Mouse (Mus musculus) heart, embryonic 13.5 days (tissue): Measurements from ENCODE around the gene Clint1. TPM values are rescaled to one million over a fixed set of nuclear protein-coding genes. Genes with fewer than 3 reads are reported as not detected.

ENCODE experiments used
- ATAC-seq: fragments of 200-750 bp; cut with Nextera tagmentation; 2 replicates; pipeline ENCODE4 v1.8.0; 2017; ENCODE audit warnings: moderate TSS enrichment; ENCODE audit not compliant: insufficient number of reproducible peaks, low FRiP score, low TSS enrichment; ENCODE audit errors: extremely low read depth
- H3K27ac ChIP-seq: fragments of 300-500 bp; sonication (generic); replicated peaks from 2 replicates; pipeline ENCODE4 v1.5.1; 2015; ENCODE audit warnings: moderate library complexity, mild to moderate bottlenecking, inconsistent platforms
- H3K27me3 ChIP-seq: fragments of 300-500 bp; sonication (generic); replicated peaks from 2 replicates; pipeline ENCODE4 v1.6.1; 2015; ENCODE audit warnings: mild to moderate bottlenecking, inconsistent platforms
- H3K36me3 ChIP-seq: fragments of 300-500 bp; sonication (generic); 2 replicates; pipeline ENCODE4 v1.6.1; 2015; ENCODE audit warnings: mild to moderate bottlenecking, inconsistent platforms
- H3K4me1 ChIP-seq: fragments of 300-500 bp; sonication (generic); 2 replicates; pipeline ENCODE4 v1.6.1; 2015; ENCODE audit warnings: inconsistent platforms
- H3K4me2 ChIP-seq: fragments of 300-500 bp; sonication (generic); 2 replicates; pipeline ENCODE4 v1.6.1; 2015; ENCODE audit warnings: inconsistent platforms, mild to moderate bottlenecking, moderate library complexity
- H3K4me3 ChIP-seq: fragments of 300-500 bp; sonication (generic); 2 replicates; pipeline ENCODE4 v1.5.1; 2015; ENCODE audit warnings: moderate library complexity, mild to moderate bottlenecking, inconsistent platforms
- H3K9ac ChIP-seq: fragments of 300-500 bp; sonication (generic); 2 replicates; pipeline ENCODE4 v1.6.1; 2015; ENCODE audit warnings: inconsistent platforms, mild to moderate bottlenecking, moderate library complexity
- H3K9me3 ChIP-seq: fragments of 300-500 bp; sonication (generic); 2 replicates; pipeline ENCODE4 v1.6.1; 2016; ENCODE audit warnings: inconsistent platforms
- WGBS: fragments of 180-500 bp; shearing (Covaris S2); methylation state at CpG from one replicate; pipeline ENCODE4 v1.1.7; 2015; ENCODE audit warnings: mixed read lengths; 5-methylcytosine and 5-hydroxymethylcytosine counted together
- polyA plus RNA-seq: library from polyadenylated mRNA; unstranded; fragments of >200 nt; fragmentation: Nextera tagmentation; extraction: Ambion mirVana; gene quantifications from 2 replicates; pipeline ENCODE4 v1.2.1, GENCODE M21; 2015

Clint1 gene
- polyA plus RNA-seq, 1 experiment from 2014 or later = 50.6 TPM

GRCm38 (mm10) chr11:45908070-45908469 lies 56.2 kb downstream of the Clint1 start:
- no peaks in the 10 kb centered on the region for H3K9me3 ChIP-seq
- ATAC-seq = no peak
- H3K4me2 ChIP-seq = no peak overlapping the region
- H3K4me1 ChIP-seq = peaks cover 3% of the 10 kb centered on the region; the same call in 1 of the 2 replicates
- peaks cover 80% of the 10 kb centered on the region for H3K36me3 ChIP-seq
- H3K27ac ChIP-seq = no peak overlapping the region
- no peak overlapping the region for H3K9ac ChIP-seq
- no peaks in the 10 kb centered on the region for H3K27me3 ChIP-seq
- 88% methylated on average over 7 of the region's 7 CpGs for WGBS
- no peak overlapping the region for H3K4me3 ChIP-seq

GRCm38 (mm10) chr11:45908894-45909293 lies 57.0 kb downstream of the Clint1 start:
- peaks cover 71% of the 10 kb centered on the region for H3K36me3 ChIP-seq
- no peak overlapping the region for H3K4me2 ChIP-seq
- peaks cover 3% of the 10 kb centered on the region; the same call in 1 of the 2 replicates for H3K4me1 ChIP-seq
- H3K9me3 ChIP-seq = no peaks in the 10 kb centered on the region
- H3K27ac ChIP-seq = no peak overlapping the region
- no peak overlapping the region for H3K9ac ChIP-seq
- no peak overlapping the region for H3K4me3 ChIP-seq
- 96% methylated on average over 7 of the region's 7 CpGs for WGBS
- ATAC-seq = no peak
- H3K27me3 ChIP-seq = no peaks in the 10 kb centered on the region

- ATAC-seq = no peak
- Histone ChIP-seq H3K9me3 (no peaks in the 10 kb centered on the region), H3K4me3 (no peak overlapping the region), H3K4me1 (peaks cover 3% of the 10 kb centered on the region; the same call in 1 of the 2 replicates), H3K27me3 (no peaks in the 10 kb centered on the region), H3K27ac (no peak overlapping the region), H3K9ac (no peak overlapping the region), H3K36me3 (peaks cover 65% of the 10 kb centered on the region), H3K4me2 (no peak overlapping the region)
- 96% methylated on average over 5 of the region's 5 CpGs for WGBS
Observed at GRCm38 (mm10) chr11:45910701-45911100, 58.9 kb downstream of the Clint1 start.

DNA sequence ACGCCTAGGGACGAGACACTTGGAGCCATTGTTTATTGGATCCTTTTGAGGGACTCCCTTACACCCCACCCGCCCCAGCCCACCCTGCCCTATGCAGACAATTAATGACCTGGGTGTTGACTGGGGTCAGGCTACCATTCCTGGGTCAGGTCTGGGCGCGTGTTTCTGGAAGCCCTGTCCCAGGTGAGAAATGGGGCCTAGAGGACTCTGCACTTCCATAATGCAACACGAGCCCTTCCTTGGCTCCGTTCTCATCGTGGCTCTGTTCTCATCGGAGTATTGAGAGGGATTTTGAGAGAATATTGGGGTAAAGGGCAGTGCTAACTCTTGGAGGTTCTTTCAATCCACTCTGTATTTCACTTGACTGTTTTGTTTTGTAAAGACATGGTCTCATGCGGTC lies 64.3 kb downstream of the Clint1 start:
- H3K4me1 ChIP-seq = peaks cover 2% of the 10 kb centered on the region; the same call in 1 of the 2 replicates
- no peak overlapping the region for H3K4me3 ChIP-seq
- WGBS = 87% methylated on average over 10 of the region's 10 CpGs
- H3K9me3 ChIP-seq = no peaks in the 10 kb centered on the region
- no peak overlapping the region for H3K9ac ChIP-seq
- H3K27me3 ChIP-seq = no peaks in the 10 kb centered on the region
- no peak for ATAC-seq
- H3K36me3 ChIP-seq = peaks cover 14% of the 10 kb centered on the region
- no peak overlapping the region for H3K4me2 ChIP-seq
- H3K27ac ChIP-seq = no peak overlapping the region

GRCm38 (mm10) chr11:45918018-45918417 lies 66.2 kb downstream of the Clint1 start:
- H3K9me3 ChIP-seq = no peaks in the 10 kb centered on the region
- H3K27me3 ChIP-seq = no peaks in the 10 kb centered on the region
- no peak overlapping the region for H3K4me2 ChIP-seq
- WGBS = 90% methylated on average over 6 of the region's 6 CpGs
- peaks cover 7% of the 10 kb centered on the region for H3K4me1 ChIP-seq
- ATAC-seq = no peak
- no peaks in the 10 kb centered on the region for H3K36me3 ChIP-seq
- no peak overlapping the region for H3K4me3 ChIP-seq
- H3K27ac ChIP-seq = no peak overlapping the region
- no peak overlapping the region for H3K9ac ChIP-seq

GRCm38 (mm10) chr11:45918836-45919235 lies 67.0 kb downstream of the Clint1 start:
- H3K9ac ChIP-seq = no peak overlapping the region
- H3K36me3 ChIP-seq = no peaks in the 10 kb centered on the region
- H3K4me3 ChIP-seq = no peak overlapping the region
- H3K4me2 ChIP-seq = no peak overlapping the region
- H3K4me1 ChIP-seq = peaks cover 7% of the 10 kb centered on the region
- no peaks in the 10 kb centered on the region for H3K27me3 ChIP-seq
- no peaks in the 10 kb centered on the region for H3K9me3 ChIP-seq
- WGBS = 61% methylated on average over 4 of the region's 4 CpGs
- ATAC-seq = no peak; the same call in 1 of the 2 replicates
- no peak overlapping the region for H3K27ac ChIP-seq

GRCm38 (mm10) chr11:45921026-45921425 lies 69.2 kb downstream of the Clint1 start:
- no peaks in the 10 kb centered on the region for H3K36me3 ChIP-seq
- H3K9ac ChIP-seq = no peak overlapping the region; the same call in 1 of the 2 replicates
- H3K9me3 ChIP-seq = no peaks in the 10 kb centered on the region
- 0 out of 2 replicates have a peak, but pooled peaks cover 3% of the 10 kb centered on the region for H3K27me3 ChIP-seq
- peak overlapping the region; percentile 52 for H3K4me2 ChIP-seq
- no peak for ATAC-seq
- no peak overlapping the region for H3K27ac ChIP-seq
- H3K4me3 ChIP-seq = no peak overlapping the region
- peaks cover 7% of the 10 kb centered on the region for H3K4me1 ChIP-seq
- 60% methylated on average over 8 of the region's 8 CpGs for WGBS

DNA sequence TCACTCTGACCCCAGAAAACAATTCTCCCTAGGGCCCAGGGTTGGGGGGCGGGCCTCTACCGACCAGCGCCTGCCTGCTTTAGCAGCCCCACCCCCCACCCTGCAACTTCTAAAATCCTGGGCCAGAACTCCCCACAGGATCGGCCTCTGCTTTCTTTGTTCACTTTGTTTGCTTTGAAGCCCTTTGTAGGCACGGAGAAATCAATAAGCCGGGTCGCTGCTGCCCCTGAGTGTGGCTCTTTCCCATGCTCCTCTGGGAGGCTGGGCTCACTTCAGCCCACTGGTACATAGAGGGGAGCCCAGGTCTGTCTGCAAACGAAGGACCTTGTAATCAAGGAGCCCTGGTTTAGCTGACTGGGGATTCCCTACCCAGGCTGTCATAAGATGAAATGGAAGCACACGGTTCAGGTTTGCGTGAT lies 69.6 kb downstream of the Clint1 start:
- Histone ChIP-seq H3K4me2 (peak overlapping the region; percentile 52), H3K9ac (peak overlapping the region; percentile 64), H3K9me3 (no peaks in the 10 kb centered on the region), H3K4me3 (no peak overlapping the region), H3K27me3 (0 out of 2 replicates have a peak, but pooled peaks cover 3% of the 10 kb centered on the region), H3K4me1 (peaks cover 9% of the 10 kb centered on the region), H3K27ac (no peak overlapping the region), H3K36me3 (no peaks in the 10 kb centered on the region)
- WGBS = 18% methylated on average over 10 of the region's 10 CpGs
- ATAC-seq = no peak

DNA sequence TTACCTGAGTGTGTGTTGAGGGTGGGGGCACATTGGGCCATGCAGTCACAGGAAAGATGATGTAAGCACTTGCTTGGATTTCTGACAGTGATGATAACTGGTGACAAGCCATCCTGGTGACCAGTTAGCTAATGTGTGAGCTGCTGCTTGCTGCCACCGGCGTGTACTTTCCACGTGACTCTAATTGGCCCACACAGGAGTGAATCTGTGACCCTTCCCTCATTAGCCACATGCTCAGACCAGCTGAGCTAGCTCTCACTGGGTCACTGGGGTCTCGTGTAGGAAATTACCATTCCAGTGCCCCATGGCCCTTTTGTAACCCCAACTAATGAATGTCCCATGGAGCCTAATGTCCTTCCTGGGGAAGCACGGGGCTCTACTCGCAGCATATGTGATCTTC lies 73.6 kb downstream of the Clint1 start:
- 0 out of 2 replicates have a peak, but pooled peaks cover 3% of the 10 kb centered on the region for H3K27me3 ChIP-seq
- H3K36me3 ChIP-seq = peaks cover 23% of the 10 kb centered on the region
- no peak overlapping the region for H3K9ac ChIP-seq
- no peak overlapping the region for H3K27ac ChIP-seq
- no peaks in the 10 kb centered on the region for H3K9me3 ChIP-seq
- 71% methylated on average over 6 of the region's 6 CpGs for WGBS
- H3K4me3 ChIP-seq = no peak overlapping the region
- H3K4me1 ChIP-seq = peaks cover 9% of the 10 kb centered on the region
- ATAC-seq = no peak
- no peak overlapping the region for H3K4me2 ChIP-seq

DNA sequence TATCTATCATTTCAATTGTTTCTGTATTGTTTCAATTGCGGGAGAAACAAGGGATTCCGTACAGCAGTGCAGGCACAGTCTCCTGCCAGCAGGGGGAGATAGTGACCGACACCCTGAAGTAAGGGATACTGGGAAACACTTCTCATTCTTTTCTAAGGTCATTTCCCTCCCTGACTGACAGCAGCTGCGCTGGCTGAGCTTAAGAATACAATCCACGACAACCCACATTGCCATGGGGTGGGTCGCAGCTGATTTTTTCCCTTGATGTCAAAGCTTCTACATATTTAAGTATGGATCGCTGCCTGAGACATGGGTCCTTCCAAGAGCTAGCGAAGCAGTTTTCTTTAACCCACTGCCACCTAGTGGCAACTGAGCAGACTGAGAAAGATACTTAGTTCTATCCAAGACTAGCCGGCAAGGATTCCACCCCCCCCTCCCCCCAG lies 74.8 kb downstream of the Clint1 start:
- WGBS = 2% methylated on average over 9 of the region's 9 CpGs
- Histone ChIP-seq H3K36me3 (peaks cover 33% of the 10 kb centered on the region), H3K27me3 (0 out of 2 replicates have a peak, but pooled peaks cover 3% of the 10 kb centered on the region), H3K4me2 (peak overlapping the region; percentile 74), H3K9ac (peak overlapping the region; percentile 78), H3K4me1 (peaks cover 2% of the 10 kb centered on the region; the same call in 1 of the 2 replicates), H3K4me3 (peak overlapping the region; percentile 54), H3K9me3 (no peaks in the 10 kb centered on the region), H3K27ac (peak overlapping the region; percentile 66; the same call in 1 of the 2 replicates)
- no peak for ATAC-seq

- WGBS = 41% methylated on average over 5 of the region's 5 CpGs
- Histone ChIP-seq H3K4me3 (no peak overlapping the region), H3K27me3 (0 out of 2 replicates have a peak, but pooled peaks cover 3% of the 10 kb centered on the region), H3K4me1 (peaks cover 5% of the 10 kb centered on the region; the same call in 1 of the 2 replicates), H3K9me3 (no peaks in the 10 kb centered on the region), H3K9ac (no peak overlapping the region), H3K36me3 (peaks cover 41% of the 10 kb centered on the region), H3K27ac (no peak overlapping the region), H3K4me2 (no peak overlapping the region)
- no peak for ATAC-seq
Observed at GRCm38 (mm10) chr11:45927456-45927855, 75.6 kb downstream of the Clint1 start.

DNA sequence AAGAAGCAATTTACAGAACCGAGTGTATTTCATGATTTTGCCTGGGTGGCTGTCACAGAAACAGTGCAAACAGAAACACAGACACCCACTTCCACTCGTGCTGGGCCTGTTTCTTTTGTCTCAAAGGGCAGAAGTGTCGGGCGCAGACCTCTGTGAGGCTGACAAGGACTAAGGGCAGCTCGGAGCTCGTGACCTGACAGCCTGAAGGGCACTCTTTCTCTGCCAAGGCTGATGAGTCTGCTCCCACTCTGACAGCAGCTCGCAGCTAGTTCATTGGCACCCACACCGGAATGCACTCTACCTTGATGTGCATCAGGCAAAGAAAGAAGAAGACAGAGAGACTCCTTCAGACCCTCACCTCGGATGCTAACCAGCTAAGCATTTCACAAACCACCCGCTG lies 77.7 kb downstream of the Clint1 start:
- Histone ChIP-seq H3K27me3 (0 out of 2 replicates have a peak, but pooled peaks cover 3% of the 10 kb centered on the region), H3K27ac (no peak overlapping the region), H3K4me2 (no peak overlapping the region), H3K9me3 (no peaks in the 10 kb centered on the region), H3K9ac (no peak overlapping the region), H3K4me3 (no peak overlapping the region), H3K36me3 (peaks cover 62% of the 10 kb centered on the region), H3K4me1 (peaks cover 5% of the 10 kb centered on the region; the same call in 1 of the 2 replicates)
- no peak for ATAC-seq
- WGBS = 76% methylated on average over 10 of the region's 10 CpGs
